Mouse (Mus musculus): ENCODE data around the gene Prkce. TPM values are rescaled to one million over a fixed set of nuclear protein-coding genes. Genes with fewer than 3 reads are reported as not detected.

The Prkce gene
- polyA plus RNA-seq, 2 experiments, result 0.32 to 0.37 TPM

DNA sequence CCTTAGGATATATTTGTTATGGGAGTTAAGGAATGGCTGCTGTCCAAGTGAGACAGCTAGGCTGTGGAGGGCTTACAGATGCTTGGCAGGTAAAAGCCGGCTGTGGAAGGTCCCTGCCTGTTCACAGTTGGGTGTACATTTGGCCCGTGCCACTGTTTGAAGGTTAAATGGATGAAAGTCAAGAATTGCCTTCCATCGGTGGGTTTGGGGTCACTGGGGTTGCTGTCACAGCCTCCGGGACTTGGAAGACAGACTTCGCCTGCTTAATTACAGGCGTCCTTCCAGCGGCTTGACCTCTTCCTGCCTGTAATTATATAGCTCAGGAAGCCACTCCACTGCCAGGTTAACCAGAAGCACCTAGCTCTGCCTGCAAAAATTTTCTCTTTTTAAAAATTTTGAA lies 200.1 kb downstream of the Prkce start:
- no peak overlapping the region for H3K9ac ChIP-seq (replicated peaks)
- H3K27ac ChIP-seq, result no peak overlapping the region
- no peak for DNase-seq (ENCODE audit: low read depth in 3 of 3, low spot score in 3 of 3)
- H3K27me3 ChIP-seq (ENCODE audit: control insufficient read depth, insufficient read depth, low read length), result no peaks in the 10 kb centered on the region
- ATAC-seq (ENCODE audit: insufficient read depth), result no peak
- TF ChIP-seq EP300 (IDR thresholded peaks at IDR 0.05; ENCODE audit: low read depth) (no peak), CTCF (IDR thresholded peaks at IDR 0.05; ENCODE audit: low read depth) (no peak)
- WGBS (ENCODE audit: insufficient replicate concordance), result 50% methylated on average over 7 of the region's 7 CpGs
- H3K36me3 ChIP-seq (replicated peaks; ENCODE audit: control insufficient read depth, insufficient read depth, low read depth), result no peaks in the 10 kb centered on the region
- H3K4me2 ChIP-seq (ENCODE audit: low read depth), result no peak overlapping the region
- no peaks in the 10 kb centered on the region for H3K9me3 ChIP-seq (ENCODE audit: control insufficient read depth, low read length)
- H3K4me3 ChIP-seq (ENCODE audit: insufficient read depth in 1 of 2, low read depth in 2 of 2, low read length in 2 of 2), result no peak overlapping the region
- H3K4me1 ChIP-seq (replicated peaks; ENCODE audit: control insufficient read depth in 2 of 2, insufficient read depth in 2 of 2, low read length in 1 of 2), result 0 out of 4 replicates have a peak, but pooled peaks cover 0 to 2% of the 10 kb centered on the region in 2 experiments

DNA sequence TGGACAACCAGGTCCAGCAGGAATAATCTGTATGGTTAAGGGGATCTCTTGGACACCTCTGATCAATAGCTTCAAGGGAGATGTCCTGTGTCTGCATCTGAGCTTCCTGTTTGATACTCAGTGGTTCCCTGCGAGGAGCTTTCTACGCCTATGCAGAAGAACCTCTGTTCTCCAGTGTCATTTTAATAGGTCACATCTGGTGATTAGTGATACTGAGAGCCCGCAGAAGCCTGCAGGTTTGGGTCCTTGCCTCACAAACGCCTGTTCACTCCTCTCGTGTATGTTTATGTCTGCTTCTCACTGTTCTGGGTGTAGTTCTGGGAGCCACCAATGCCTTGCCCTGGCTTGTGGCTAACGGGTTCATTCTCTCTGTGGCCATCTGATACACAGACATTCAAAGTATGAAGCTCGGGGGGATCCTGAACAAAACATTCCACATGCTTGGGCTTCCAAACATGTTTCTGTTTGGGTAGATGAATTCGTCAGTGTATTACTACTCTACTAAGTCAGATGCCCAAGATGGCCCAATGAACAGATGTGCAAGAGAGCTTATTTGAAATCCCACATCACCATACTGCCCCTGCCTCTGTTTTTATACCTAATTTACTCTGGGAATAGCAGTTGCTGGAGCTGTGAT lies 202.6 kb downstream of the Prkce start:
- TF ChIP-seq EP300 (IDR thresholded peaks at IDR 0.05; ENCODE audit: low read depth), result no peak
- TF ChIP-seq CTCF (IDR thresholded peaks at IDR 0.05; ENCODE audit: low read depth), result no peak
- Histone ChIP-seq H3K27ac (no peak overlapping the region), H3K4me2 (ENCODE audit: low read depth) (no peak overlapping the region), H3K4me1 (replicated peaks; ENCODE audit: control insufficient read depth in 2 of 2, insufficient read depth in 2 of 2, low read length in 1 of 2) (no peaks in the 10 kb centered on the region), H3K9me3 (ENCODE audit: control insufficient read depth, low read length) (no peaks in the 10 kb centered on the region), H3K9ac (replicated peaks) (no peak overlapping the region), H3K27me3 (ENCODE audit: control insufficient read depth, insufficient read depth, low read length) (no peaks in the 10 kb centered on the region), H3K4me3 (ENCODE audit: insufficient read depth in 1 of 2, low read depth in 2 of 2, low read length in 2 of 2) (no peak overlapping the region), H3K36me3 (replicated peaks; ENCODE audit: control insufficient read depth, insufficient read depth, low read depth) (no peaks in the 10 kb centered on the region)
- WGBS (ENCODE audit: insufficient replicate concordance), result 53% methylated on average over 8 of the region's 8 CpGs
- DNase-seq (ENCODE audit: low read depth in 3 of 3, low spot score in 3 of 3) (no peak), ATAC-seq (ENCODE audit: insufficient read depth) (no peak)

DNA sequence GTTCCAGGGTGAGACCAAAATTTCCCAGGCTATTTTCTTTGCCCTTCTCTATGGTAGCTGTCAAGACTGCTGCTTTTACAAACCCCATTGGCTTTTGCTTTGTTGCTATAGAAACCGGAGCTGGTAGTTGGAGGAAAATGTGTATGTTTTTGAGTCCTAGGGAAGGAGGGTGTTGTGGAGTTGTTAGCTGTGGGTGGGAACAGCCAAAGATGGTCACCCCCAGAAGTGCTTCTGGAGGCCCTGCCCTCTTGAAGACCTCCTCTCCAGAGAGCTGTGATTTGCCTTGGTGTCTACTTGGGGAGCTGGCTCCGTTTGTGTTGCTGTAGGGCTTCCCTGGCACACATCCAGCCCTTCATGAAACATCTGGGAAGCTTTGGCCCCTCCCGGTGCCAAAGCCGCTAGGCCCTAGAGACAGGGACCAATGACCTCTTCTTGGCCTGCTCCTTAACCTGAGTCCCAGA lies 203.5 kb downstream of the Prkce start:
- no peak for ATAC-seq (ENCODE audit: insufficient read depth)
- TF ChIP-seq CTCF (IDR thresholded peaks at IDR 0.05; ENCODE audit: low read depth), result no peak
- TF ChIP-seq EP300 (IDR thresholded peaks at IDR 0.05; ENCODE audit: low read depth), result no peak
- no peaks in the 10 kb centered on the region for H3K36me3 ChIP-seq (replicated peaks; ENCODE audit: control insufficient read depth, insufficient read depth, low read depth)
- no peak for DNase-seq (ENCODE audit: low read depth in 3 of 3, low spot score in 3 of 3)
- no peak overlapping the region for H3K9ac ChIP-seq (replicated peaks)
- H3K4me1 ChIP-seq (replicated peaks; ENCODE audit: control insufficient read depth in 2 of 2, insufficient read depth in 2 of 2, low read length in 1 of 2), result no peaks in the 10 kb centered on the region
- H3K27ac ChIP-seq, result no peak overlapping the region
- no peak overlapping the region for H3K4me3 ChIP-seq (ENCODE audit: insufficient read depth in 1 of 2, low read depth in 2 of 2, low read length in 2 of 2)
- no peak overlapping the region for H3K4me2 ChIP-seq (ENCODE audit: low read depth)
- no peaks in the 10 kb centered on the region for H3K27me3 ChIP-seq (ENCODE audit: control insufficient read depth, insufficient read depth, low read length)
- no peaks in the 10 kb centered on the region for H3K9me3 ChIP-seq (ENCODE audit: control insufficient read depth, low read length)
- WGBS (ENCODE audit: insufficient replicate concordance), result 56% methylated on average over 4 of the region's 4 CpGs

DNA sequence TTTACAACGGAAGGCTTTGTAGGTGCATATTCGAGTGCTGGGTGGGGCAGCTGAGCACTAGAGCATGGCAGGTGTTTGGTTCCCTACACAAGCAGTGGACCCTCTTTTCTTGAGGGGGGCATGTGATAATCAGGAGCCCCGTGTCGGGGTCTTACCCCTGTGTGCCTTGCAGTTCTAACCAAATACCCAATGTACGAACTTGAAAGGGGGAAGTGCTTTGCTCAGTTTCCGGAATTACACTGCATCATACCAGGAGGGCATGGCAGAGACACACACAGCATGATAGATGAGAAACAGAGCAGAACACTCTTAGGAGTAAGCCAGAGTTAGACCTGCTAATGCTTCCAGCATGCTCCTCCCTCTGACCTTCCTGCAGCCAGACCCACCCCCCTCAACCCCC lies 208.8 kb downstream of the Prkce start:
- Histone ChIP-seq H3K9me3 (ENCODE audit: control insufficient read depth, low read length) (no peaks in the 10 kb centered on the region), H3K27me3 (ENCODE audit: control insufficient read depth, insufficient read depth, low read length) (no peaks in the 10 kb centered on the region), H3K4me3 (ENCODE audit: insufficient read depth in 1 of 2, low read depth in 2 of 2, low read length in 2 of 2) (no peak overlapping the region), H3K9ac (replicated peaks) (no peak overlapping the region), H3K36me3 (replicated peaks; ENCODE audit: control insufficient read depth, insufficient read depth, low read depth) (no peaks in the 10 kb centered on the region), H3K4me2 (ENCODE audit: low read depth) (no peak overlapping the region), H3K4me1 (replicated peaks; ENCODE audit: control insufficient read depth in 2 of 2, insufficient read depth in 2 of 2, low read length in 1 of 2) (0 out of 4 replicates have a peak, but pooled peaks cover 0 to 4% of the 10 kb centered on the region in 2 experiments), H3K27ac (no peak overlapping the region)
- no peak for TF ChIP-seq CTCF (IDR thresholded peaks at IDR 0.05; ENCODE audit: low read depth)
- TF ChIP-seq EP300 (IDR thresholded peaks at IDR 0.05; ENCODE audit: low read depth), result no peak
- 69% methylated on average over 6 of the region's 6 CpGs for WGBS (ENCODE audit: insufficient replicate concordance)
- no peak for ATAC-seq (ENCODE audit: insufficient read depth)
- DNase-seq (ENCODE audit: low read depth in 3 of 3, low spot score in 3 of 3), result no peak

DNA sequence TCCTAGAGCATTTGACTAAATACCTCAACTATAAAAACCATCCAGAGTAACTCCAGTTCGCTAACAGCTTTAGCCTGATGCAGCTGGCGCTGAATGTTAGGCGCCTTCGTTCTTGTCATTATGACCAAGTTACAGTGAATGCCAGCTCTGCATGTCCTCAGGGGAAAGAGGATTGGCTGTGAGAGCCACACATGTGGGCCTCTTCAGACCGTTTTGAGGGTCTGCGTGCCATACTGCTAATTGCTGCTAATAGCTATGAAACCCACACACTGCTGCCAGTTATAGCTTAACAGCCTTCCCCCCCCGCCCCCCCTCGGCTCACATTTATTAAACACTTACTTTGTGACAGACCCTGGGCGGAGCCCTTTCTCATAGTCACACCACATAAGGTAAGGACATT lies 210.3 kb downstream of the Prkce start:
- Histone ChIP-seq H3K4me2 (ENCODE audit: low read depth) (no peak overlapping the region), H3K4me3 (ENCODE audit: insufficient read depth in 1 of 2, low read depth in 2 of 2, low read length in 2 of 2) (no peak overlapping the region), H3K4me1 (replicated peaks; ENCODE audit: control insufficient read depth in 2 of 2, insufficient read depth in 2 of 2, low read length in 1 of 2) (0 out of 4 replicates have a peak, but pooled peaks cover 0 to 4% of the 10 kb centered on the region in 2 experiments), H3K27me3 (ENCODE audit: control insufficient read depth, insufficient read depth, low read length) (no peaks in the 10 kb centered on the region), H3K36me3 (replicated peaks; ENCODE audit: control insufficient read depth, insufficient read depth, low read depth) (no peaks in the 10 kb centered on the region), H3K27ac (no peak overlapping the region), H3K9ac (replicated peaks) (no peak overlapping the region), H3K9me3 (ENCODE audit: control insufficient read depth, low read length) (no peaks in the 10 kb centered on the region)
- no peak for DNase-seq (ENCODE audit: low read depth in 3 of 3, low spot score in 3 of 3)
- no peak for TF ChIP-seq EP300 (IDR thresholded peaks at IDR 0.05; ENCODE audit: low read depth)
- no peak for TF ChIP-seq CTCF (IDR thresholded peaks at IDR 0.05; ENCODE audit: low read depth)
- 77% methylated on average over 9 of the region's 9 CpGs for WGBS (ENCODE audit: insufficient replicate concordance)
- no peak for ATAC-seq (ENCODE audit: insufficient read depth)
